Mouse (Mus musculus) cortical plate, adult 2 months (tissue): ENCODE measurements at regions not wholly inside any gene's neighbourhood (a gene's known extent, or its start where the extent isn't known, plus 50 kb on each side); places are given as distances from the start of the nearest gene placed in this dataset.

Experiments
- CTCF ChIP-seq: fragments of 200-500 bp; IDR thresholded peaks from 2 replicates; pipeline ENCODE4 v1.5.1; 2011; ENCODE audit warnings: mild to moderate bottlenecking, control low read depth, low read length; ENCODE audit not compliant: insufficient read depth; ENCODE audit errors: extremely low read depth
- POLR2A ChIP-seq: fragments of 200-500 bp; IDR thresholded peaks from 2 replicates; pipeline ENCODE4 v1.6.1; 2011; ENCODE audit warnings: mild to moderate bottlenecking, low read length, control low read depth; ENCODE audit not compliant: insufficient read depth; ENCODE audit errors: extremely low read depth

DNA sequence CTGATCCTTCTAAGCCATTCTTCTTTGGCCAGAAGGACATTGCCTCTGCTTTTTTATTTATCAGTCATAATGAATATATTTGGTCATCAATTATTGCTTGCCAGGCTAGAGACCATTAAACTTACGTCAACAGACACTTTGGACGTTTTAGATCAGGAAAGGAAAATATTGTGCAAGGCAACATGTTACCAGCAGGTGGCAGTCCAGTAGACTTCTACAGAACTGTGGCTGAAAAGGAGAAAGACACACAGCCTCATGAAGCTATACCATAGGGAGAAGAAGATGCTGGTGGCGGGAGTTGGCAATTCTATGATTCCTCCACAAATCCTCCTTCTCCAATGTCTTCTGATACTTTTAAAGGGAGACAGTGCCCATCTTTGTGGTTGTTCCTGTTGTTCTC is 471.7 kb downstream of the Kcnj2 start:
- TF ChIP-seq POLR2A (no peak), CTCF (peak; percentile 61)
